Mouse (Mus musculus): ENCODE measurements at regions not wholly inside any gene's neighbourhood (a gene's known extent, or its start where the extent isn't known, plus 50 kb on each side); places are given as distances from the start of the nearest gene placed in this dataset.

DNA sequence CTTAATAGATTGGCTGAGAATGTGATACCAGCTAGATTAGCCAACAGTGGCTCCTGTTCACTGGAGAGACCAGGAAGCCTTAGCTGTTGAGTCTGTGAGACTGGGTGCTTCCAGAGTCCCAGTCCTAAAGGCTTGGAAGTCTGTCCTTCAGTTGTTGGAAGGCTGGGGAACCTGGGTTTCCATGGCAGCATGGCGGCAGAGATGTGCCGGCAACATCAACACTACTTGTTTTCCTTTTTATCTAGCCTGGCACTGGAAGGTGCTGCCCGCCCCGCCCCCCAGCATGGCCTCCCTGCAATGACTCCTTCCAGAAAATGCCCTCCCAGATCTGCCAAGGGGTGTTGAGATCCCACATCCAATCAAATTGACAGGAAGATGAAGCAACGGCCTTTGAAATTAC, 104.8 kb upstream of the Ubr2 start:
- TF ChIP-seq CTCF (IDR thresholded peaks at IDR 0.05; ENCODE audit: low read depth, low read length) (no peak), POLR2A (IDR thresholded peaks at IDR 0.05; ENCODE audit: extremely low read depth, insufficient read depth, low read length) (no peak)

Measured in liver, adult 2 months (tissue).